Mouse (Mus musculus) liver, embryonic 12.5 days (tissue): ENCODE results near the gene C1s2. TPM values are rescaled to one million over a fixed set of nuclear protein-coding genes. Genes with fewer than 3 reads are reported as not detected.
"Not testable (repeated sequence)": the region's sequence is repeated elsewhere in the genome, so short reads cannot be mapped to it uniquely, and the experiment has no call there.

Experiments
- ATAC-seq: fragments of 200-750 bp; cut with Nextera tagmentation; 2 replicates; pipeline ENCODE4 v1.8.0; 2017; ENCODE audit warnings: moderate number of reproducible peaks, mild to moderate bottlenecking, moderate library complexity
- H3K27ac ChIP-seq: fragments of 300-500 bp; sonication (generic); 2 replicates; pipeline ENCODE4 v1.5.1; 2016; ENCODE audit warnings: mild to moderate bottlenecking
- H3K27me3 ChIP-seq: fragments of 300-500 bp; sonication (generic); replicated peaks from 2 replicates; pipeline ENCODE4 v1.6.1; 2016; ENCODE audit warnings: mild to moderate bottlenecking, moderate library complexity
- H3K36me3 ChIP-seq: fragments of 300-500 bp; sonication (generic); 2 replicates; pipeline ENCODE4 v1.6.1; 2016; ENCODE audit warnings: mild to moderate bottlenecking, moderate library complexity
- H3K4me1 ChIP-seq: fragments of 300-500 bp; sonication (generic); 2 replicates; pipeline ENCODE4 v1.6.1; 2016
- H3K4me2 ChIP-seq: fragments of 300-500 bp; sonication (generic); 2 replicates; pipeline ENCODE4 v1.6.1; 2016; ENCODE audit warnings: mild to moderate bottlenecking, moderate library complexity
- H3K4me3 ChIP-seq: fragments of 300-500 bp; sonication (generic); 2 replicates; pipeline ENCODE4 v1.5.1; 2016; ENCODE audit warnings: mild to moderate bottlenecking, moderate library complexity
- H3K9ac ChIP-seq: fragments of 300-500 bp; sonication (generic); 2 replicates; pipeline ENCODE4 v1.6.1; 2016; ENCODE audit warnings: mild to moderate bottlenecking, moderate library complexity
- H3K9me3 ChIP-seq: fragments of 300-500 bp; sonication (generic); replicated peaks from 2 replicates; pipeline ENCODE4 v1.6.1; 2016; ENCODE audit warnings: mild to moderate bottlenecking, moderate library complexity
- WGBS: fragments of 180-500 bp; shearing (Covaris S2); methylation state at CpG from one replicate; pipeline ENCODE4 v1.1.7; 2016; ENCODE audit not compliant: insufficient replicate concordance; 5-methylcytosine and 5-hydroxymethylcytosine counted together
- polyA plus RNA-seq: library from polyadenylated mRNA; unstranded; fragments of >200 nt; fragmentation: Nextera tagmentation; extraction: Ambion mirVana; gene quantifications from 2 replicates; pipeline ENCODE4 v1.2.1, GENCODE M21; 2016

Gene C1s2
- polyA plus RNA-seq, 1 experiment from 2014 or later, result not detected

DNA sequence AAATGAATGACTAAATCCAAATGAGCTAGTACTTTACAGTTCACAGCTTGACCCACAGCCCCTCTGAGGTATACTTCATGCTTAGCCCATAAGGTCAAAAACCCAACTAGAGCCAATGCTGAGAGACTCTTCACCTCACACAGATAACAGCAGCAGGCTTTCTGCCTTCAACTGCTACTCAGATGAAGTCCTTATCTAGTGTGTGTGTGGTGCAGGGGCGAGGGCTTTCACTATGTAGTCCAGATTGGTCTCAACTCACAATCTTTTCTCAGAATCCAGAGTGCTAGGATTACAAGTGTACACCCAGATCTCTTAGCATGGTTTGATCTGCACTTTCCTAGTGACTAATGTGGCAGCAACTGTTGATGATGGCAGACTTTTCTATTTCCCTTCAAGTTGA is 9.7 kb downstream of the C1s2 start:
- H3K27me3 ChIP-seq, ATAC-seq, H3K4me1 ChIP-seq, H3K4me2 ChIP-seq, H3K9ac ChIP-seq, H3K4me3 ChIP-seq, H3K36me3 ChIP-seq, H3K27ac ChIP-seq, H3K9me3 ChIP-seq: not testable (repeated sequence)
- WGBS, result 7% methylated on average over 1 of the region's 1 CpGs

DNA sequence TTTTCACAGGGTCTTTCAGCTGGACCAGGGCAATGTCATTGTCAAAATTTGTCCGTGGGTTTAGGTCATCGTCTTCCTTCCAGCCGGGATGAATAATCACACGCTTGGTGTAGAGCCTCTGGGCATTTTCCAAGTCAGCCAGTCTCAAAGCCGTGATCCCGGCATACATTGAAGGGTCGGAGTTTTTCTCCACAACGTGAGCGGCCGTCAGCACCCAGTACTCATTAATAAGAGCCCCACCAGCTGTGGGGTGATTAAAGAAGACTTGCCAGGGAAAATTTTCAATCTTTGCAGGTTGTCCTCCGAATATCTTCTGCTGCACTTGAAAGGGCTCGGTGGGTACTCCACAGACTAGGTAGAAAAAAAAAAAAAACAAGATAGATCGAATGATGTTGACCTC is 10.3 kb downstream of the C1s2 start:
- no peaks in the 10 kb centered on the region for H3K9me3 ChIP-seq
- H3K4me1 ChIP-seq, result no peaks in the 10 kb centered on the region
- no peak overlapping the region for H3K27ac ChIP-seq
- H3K36me3 ChIP-seq, result no peaks in the 10 kb centered on the region
- WGBS, result 72% methylated on average over 13 of the region's 13 CpGs
- H3K9ac ChIP-seq, result no peak overlapping the region
- no peak overlapping the region for H3K4me2 ChIP-seq
- H3K27me3 ChIP-seq, result no peaks in the 10 kb centered on the region
- ATAC-seq, result no peak
- H3K4me3 ChIP-seq, result no peak overlapping the region

DNA sequence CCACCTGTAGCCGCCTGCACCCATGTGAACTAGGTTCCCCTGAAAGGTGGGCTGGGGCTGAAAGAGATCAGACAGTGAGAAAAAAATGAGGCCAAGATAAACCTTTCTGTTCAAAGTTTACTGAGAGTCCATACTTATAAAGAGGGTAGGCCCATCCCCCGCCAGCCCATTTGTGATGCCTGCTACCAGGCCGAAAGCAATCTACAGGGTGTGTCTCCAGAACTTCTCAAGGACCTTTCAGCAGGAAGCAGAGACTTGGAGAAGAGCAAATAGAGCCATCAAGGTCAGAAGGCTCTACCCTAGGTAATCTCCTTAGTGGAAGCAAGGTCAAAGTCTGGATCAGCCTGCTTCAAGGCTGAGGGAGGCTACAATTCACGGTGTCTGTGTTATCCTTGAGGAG is 33.9 kb downstream of the C1s2 start:
- Histone ChIP-seq H3K4me1 (no peaks in the 10 kb centered on the region), H3K27me3 (no peaks in the 10 kb centered on the region), H3K4me3 (no peak overlapping the region), H3K4me2 (no peak overlapping the region), H3K9me3 (peaks cover 5% of the 10 kb centered on the region; the same call in 1 of the 2 replicates), H3K36me3 (no peaks in the 10 kb centered on the region), H3K9ac (no peak overlapping the region), H3K27ac (no peak overlapping the region)
- WGBS, result 81% methylated on average over 4 of the region's 4 CpGs
- no peak for ATAC-seq

DNA sequence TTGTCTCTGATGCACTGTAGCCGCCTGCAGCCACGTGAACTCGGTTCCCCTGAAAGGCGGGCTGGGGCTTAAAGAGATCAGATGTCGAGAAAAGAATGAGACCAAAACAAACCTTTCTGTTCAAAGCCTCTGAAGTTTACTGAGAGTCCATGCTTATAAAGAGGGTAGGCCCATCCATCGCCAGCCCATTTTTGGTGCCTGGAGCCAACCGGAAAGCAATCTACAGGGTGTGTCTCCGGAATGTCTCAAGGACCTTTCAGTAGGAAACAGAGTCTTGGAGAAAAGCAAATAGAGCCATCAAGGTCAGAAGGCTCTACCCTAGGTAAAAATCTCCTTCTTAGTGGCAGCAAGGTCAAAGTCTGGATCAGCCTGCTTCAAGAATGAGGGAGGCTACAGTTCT is 42.8 kb downstream of the C1s2 start:
- no peaks in the 10 kb centered on the region for H3K9me3 ChIP-seq
- H3K27me3 ChIP-seq, result no peaks in the 10 kb centered on the region
- WGBS, result 74% methylated on average over 8 of the region's 8 CpGs
- H3K36me3 ChIP-seq, result no peaks in the 10 kb centered on the region
- H3K4me1 ChIP-seq, result no peaks in the 10 kb centered on the region
- H3K27ac ChIP-seq, result no peak overlapping the region
- no peak overlapping the region for H3K9ac ChIP-seq
- no peak overlapping the region for H3K4me3 ChIP-seq
- no peak overlapping the region for H3K4me2 ChIP-seq
- ATAC-seq, result no peak

DNA sequence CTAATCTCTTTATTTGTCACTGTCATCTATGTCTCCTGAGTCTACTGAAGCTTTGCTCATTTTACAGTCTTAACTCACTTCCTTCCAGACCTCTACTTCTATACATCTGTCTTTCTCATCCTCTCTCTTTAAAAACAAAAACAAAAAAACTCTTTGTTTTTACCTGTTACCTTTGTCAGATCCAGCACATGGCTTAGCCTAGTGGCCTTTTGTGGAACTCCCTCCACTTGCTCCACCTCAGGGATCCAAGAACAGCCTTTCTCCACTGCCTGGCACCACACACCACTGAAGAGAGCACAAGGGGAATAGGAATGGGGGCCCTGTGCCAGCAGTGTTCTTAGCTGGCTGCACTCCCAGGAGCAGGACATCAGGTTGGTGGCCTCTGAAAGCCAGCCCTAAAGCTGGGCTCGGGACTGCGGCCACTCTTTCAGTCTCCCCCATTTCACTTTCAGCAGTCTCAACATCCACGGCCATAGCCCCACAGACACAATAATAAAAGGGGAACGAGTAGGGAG is 43.6 kb downstream of the C1s2 start:
- 70% methylated on average over 4 of the region's 4 CpGs for WGBS
- Histone ChIP-seq H3K27ac (no peak overlapping the region), H3K4me3 (no peak overlapping the region), H3K4me2 (no peak overlapping the region), H3K4me1 (no peaks in the 10 kb centered on the region), H3K27me3 (no peaks in the 10 kb centered on the region), H3K9me3 (no peaks in the 10 kb centered on the region), H3K36me3 (no peaks in the 10 kb centered on the region), H3K9ac (no peak overlapping the region)
- no peak for ATAC-seq

DNA sequence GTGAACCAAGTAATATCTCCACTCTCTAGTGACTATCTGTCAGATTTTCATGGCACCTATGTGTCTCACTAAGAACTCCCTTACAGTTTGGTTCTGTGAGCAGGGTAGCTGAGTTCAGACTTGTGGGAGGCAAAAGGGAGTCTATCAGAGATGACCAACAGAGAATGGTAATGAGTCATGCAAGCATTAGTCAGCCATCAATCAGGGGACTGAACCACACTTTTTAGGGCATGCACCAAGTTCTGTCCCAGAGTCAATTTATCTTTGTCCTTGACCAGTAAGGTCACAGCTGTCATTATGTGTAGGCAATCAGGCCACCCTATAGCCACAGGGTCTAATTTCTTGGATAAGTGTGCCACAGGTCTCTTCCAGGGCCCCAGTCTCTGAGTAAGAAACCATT is 47.1 kb downstream of the C1s2 start:
- H3K4me1 ChIP-seq, result no peaks in the 10 kb centered on the region
- no peak overlapping the region for H3K4me2 ChIP-seq
- H3K27me3 ChIP-seq, result no peaks in the 10 kb centered on the region
- H3K36me3 ChIP-seq, result no peaks in the 10 kb centered on the region
- no peak overlapping the region for H3K9ac ChIP-seq
- H3K4me3 ChIP-seq, result no peak overlapping the region
- no peak for ATAC-seq
- no peaks in the 10 kb centered on the region for H3K9me3 ChIP-seq
- H3K27ac ChIP-seq, result no peak overlapping the region

DNA sequence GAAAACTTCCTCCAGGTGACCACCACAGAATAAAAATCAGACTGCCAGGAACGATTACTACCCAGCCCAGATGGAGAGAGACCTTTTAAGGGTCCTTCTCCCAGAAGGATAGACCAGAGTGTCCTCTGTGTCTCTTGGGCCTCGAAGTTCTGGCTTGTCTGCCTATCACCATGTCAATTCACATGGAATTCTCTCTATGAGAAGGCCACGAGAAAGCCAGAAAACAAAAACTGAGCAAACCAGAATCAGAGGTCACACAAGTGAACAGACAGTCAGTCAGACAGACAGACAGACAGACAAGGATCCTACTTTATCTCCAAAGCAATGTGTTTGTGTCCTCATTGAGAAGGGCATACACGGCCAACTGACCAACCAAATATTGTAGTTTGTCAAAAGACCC is 49.6 kb downstream of the C1s2 start:
- Histone ChIP-seq H3K4me3 (no peak overlapping the region), H3K9me3 (no peaks in the 10 kb centered on the region), H3K4me1 (no peaks in the 10 kb centered on the region), H3K27me3 (no peaks in the 10 kb centered on the region), H3K36me3 (no peaks in the 10 kb centered on the region), H3K9ac (no peak overlapping the region), H3K4me2 (no peak overlapping the region), H3K27ac (no peak overlapping the region)
- ATAC-seq, result no peak
- 45% methylated on average over 4 of the region's 4 CpGs for WGBS

DNA sequence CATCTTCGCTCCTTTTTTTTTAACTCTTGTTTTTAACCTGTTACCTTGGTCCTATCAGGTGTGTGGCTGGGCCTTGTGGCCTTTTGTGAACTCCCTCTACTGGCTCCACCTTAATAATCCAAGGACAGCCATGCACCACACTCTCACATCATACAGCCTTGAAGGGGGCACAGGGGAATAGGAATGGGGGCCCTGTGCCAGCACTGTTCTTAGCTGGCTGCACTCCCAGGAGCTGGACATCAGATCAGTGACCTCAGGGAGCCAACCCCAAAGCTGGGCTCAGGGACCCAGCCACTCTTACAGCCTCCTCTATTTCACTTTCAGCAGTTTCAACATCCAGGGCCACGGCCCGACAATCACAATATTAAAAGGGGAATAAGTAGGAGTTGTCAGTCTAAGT is 50.1 kb downstream of the C1s2 start:
- no peaks in the 10 kb centered on the region for H3K4me1 ChIP-seq
- no peak for ATAC-seq
- H3K4me3 ChIP-seq, result no peak overlapping the region
- no peak overlapping the region for H3K9ac ChIP-seq
- H3K4me2 ChIP-seq, result no peak overlapping the region
- no peaks in the 10 kb centered on the region for H3K27me3 ChIP-seq
- no peaks in the 10 kb centered on the region for H3K9me3 ChIP-seq
- no peak overlapping the region for H3K27ac ChIP-seq
- 87% methylated on average over 3 of the region's 3 CpGs for WGBS
- no peaks in the 10 kb centered on the region for H3K36me3 ChIP-seq

DNA sequence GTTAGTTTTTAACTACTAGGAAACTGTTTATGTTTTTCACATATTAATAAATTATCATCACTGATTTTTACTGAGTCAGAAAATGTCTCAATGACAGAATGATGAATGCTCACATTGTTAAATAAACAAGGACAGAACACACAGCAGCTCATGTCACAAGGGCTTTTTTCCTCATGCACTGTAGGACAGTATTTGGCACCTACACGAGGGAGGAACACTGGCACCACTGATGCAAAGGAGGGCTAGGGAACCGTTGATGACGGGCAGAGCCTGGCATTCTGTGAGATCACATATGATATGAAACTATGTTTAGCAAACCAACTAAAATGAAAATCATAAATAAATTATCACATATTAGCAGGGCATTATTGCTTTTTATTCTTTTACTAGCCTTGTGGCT is 51.0 kb downstream of the C1s2 start:
- 66% methylated on average over 3 of the region's 3 CpGs for WGBS
- H3K27ac ChIP-seq, result no peak overlapping the region
- H3K9me3 ChIP-seq, result no peaks in the 10 kb centered on the region
- no peaks in the 10 kb centered on the region for H3K27me3 ChIP-seq
- ATAC-seq, result no peak
- H3K9ac ChIP-seq, result no peak overlapping the region
- H3K4me1 ChIP-seq, result no peaks in the 10 kb centered on the region
- H3K4me3 ChIP-seq, result no peak overlapping the region
- H3K4me2 ChIP-seq, result no peak overlapping the region
- H3K36me3 ChIP-seq, result no peaks in the 10 kb centered on the region

DNA sequence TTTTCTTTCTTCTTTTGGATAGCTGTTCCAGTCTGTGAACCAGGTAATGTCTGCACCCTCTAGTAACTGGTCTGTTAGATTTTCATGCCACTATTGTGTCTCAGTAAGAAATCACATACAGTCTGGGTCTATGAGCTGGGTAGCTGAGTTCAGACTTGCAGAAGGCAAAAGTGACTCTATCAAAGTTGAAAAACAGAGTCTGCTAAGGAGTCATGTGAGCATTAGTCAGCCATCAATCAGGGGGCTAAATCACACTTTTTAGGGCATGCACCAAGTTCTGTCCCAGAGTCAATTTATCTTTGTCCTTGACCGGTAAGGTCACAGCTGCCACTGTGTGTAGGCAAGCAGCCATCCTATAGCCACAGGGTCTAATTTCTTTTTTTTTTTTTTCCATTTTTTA is 53.7 kb downstream of the C1s2 start:
- no peak for ATAC-seq
- Histone ChIP-seq H3K9ac (no peak overlapping the region), H3K9me3 (no peaks in the 10 kb centered on the region), H3K36me3 (no peaks in the 10 kb centered on the region), H3K4me1 (no peaks in the 10 kb centered on the region), H3K27ac (no peak overlapping the region), H3K4me2 (no peak overlapping the region), H3K27me3 (no peaks in the 10 kb centered on the region), H3K4me3 (no peak overlapping the region)
- WGBS, result 74% methylated on average over 1 of the region's 1 CpGs

DNA sequence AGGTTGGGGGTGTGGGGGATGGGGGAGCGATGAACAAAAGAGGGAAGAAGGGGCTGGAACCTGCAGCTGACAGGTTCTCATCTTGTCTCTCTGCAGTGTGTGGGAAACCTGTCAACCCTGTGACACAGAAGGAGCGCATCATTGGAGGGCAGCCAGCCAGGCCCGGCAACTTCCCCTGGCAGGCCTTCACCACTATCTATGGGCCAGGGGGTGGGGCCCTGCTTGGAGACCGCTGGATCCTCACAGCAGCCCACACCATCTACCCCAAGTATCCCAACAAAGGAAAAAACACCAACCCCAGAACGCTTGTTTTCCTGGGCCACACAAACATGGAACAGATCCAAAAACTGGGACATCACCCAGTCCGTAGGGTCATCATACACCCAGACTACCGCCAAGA is 55.7 kb downstream of the C1s2 start:
- H3K4me2 ChIP-seq, H3K4me1 ChIP-seq, H3K27ac ChIP-seq, H3K9ac ChIP-seq, ATAC-seq, H3K4me3 ChIP-seq, H3K9me3 ChIP-seq, H3K36me3 ChIP-seq, H3K27me3 ChIP-seq: not testable (repeated sequence)
- 68% methylated on average over 7 of the region's 7 CpGs for WGBS

DNA sequence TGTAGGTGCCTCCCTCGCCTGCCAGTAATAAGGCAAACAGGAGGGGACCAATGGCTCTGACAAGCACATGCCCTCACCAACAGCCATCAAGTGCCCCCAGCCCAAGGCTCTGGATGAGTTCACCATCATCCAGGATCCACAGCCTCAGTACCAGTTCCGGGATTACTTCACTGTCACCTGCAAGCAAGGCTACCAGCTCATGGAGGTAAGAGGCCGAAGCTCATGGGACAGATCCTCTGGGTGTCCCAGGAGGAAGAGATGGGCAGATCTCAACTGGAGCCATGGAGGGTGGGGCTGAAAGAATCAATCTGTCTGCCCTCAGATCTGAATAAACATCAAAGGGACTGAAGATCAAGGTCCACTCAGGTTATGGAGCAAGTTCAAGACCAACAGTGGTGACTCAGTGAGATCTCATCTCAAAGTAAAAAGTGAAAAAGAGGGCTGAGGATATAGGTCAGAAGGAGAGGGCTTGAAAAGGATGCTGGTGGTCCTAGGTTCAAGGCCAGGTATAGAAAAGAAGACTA is 60.7 kb downstream of the C1s2 start:
- H3K36me3 ChIP-seq, H3K4me3 ChIP-seq, ATAC-seq, H3K27me3 ChIP-seq, H3K9me3 ChIP-seq, H3K4me1 ChIP-seq, H3K4me2 ChIP-seq, H3K9ac ChIP-seq, H3K27ac ChIP-seq: not testable (repeated sequence)
- WGBS, result 59% methylated on average over 3 of the region's 3 CpGs
